Mouse (Mus musculus) bone marrow, adult 2 months (tissue): ENCODE measurements at regions not wholly inside any gene's neighbourhood (a gene's known extent, or its start where the extent isn't known, plus 50 kb on each side); places are given as distances from the start of the nearest gene placed in this dataset.

ENCODE experiments used
- CTCF ChIP-seq: fragments of 200-500 bp; IDR thresholded peaks from 2 replicates; pipeline ENCODE4 v1.5.1; 2011; ENCODE audit warnings: low read length, control low read depth; ENCODE audit not compliant: control insufficient read depth, insufficient read depth
- POLR2A ChIP-seq: fragments of 200-500 bp; IDR thresholded peaks from 2 replicates; pipeline ENCODE4 v1.6.1; 2011; ENCODE audit warnings: low read depth, mild to moderate bottlenecking, control low read depth, low read length, borderline replicate concordance; ENCODE audit not compliant: control insufficient read depth

DNA sequence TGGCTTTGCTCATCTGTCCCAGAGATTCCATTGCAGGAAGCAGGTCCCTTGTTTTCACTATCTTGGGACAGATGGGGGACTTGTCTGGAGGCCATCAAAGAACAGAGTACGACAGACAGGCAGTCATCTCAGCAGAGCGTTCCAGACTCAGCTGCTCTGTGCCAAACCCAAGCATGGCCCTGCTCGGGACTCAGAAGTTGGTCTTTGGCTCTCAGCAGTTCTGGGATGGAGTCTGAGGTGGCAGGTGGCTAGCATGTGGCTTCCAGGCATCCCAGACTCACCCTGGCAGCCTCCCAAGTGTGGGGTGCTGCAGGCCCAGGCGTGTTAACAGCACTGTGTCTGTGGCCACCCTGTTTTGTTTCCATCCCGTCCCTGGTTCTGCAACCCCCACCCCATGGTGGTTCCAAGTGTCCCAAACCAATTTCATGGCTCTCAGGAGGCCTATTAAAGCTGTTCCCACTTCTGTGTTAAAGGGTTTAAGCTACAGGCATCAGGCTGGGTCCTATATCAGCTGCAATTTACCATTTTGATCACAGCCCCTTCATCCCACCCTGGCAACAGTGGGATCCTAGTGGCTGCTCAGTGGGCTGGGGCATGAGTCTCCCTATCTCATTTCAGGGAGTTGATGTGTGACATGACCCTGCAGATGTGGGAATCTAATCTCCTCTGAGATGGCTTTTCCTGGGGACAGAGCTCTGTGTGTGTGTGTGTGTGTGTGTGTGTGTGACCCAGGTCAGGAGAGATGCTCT, 51.1 kb upstream of the Sulf2 start:
- no peak for TF ChIP-seq CTCF
- TF ChIP-seq POLR2A: no peak
